Mouse (Mus musculus) hindbrain, postnatal 0 days (tissue): ENCODE data around the gene Col9a2. TPM values are rescaled to one million over a fixed set of nuclear protein-coding genes. Genes with fewer than 3 reads are reported as not detected.

Experiments
- ATAC-seq: fragments of 200-750 bp; cut with Nextera tagmentation; 2 replicates; pipeline ENCODE4 v1.8.0; 2017; ENCODE audit warnings: mild to moderate bottlenecking, moderate TSS enrichment, moderate library complexity
- DNase-seq: peaks from one replicate; pipeline ENCODE4 v3.0.0-alpha.2; 2015; ENCODE audit warnings: low spot score
- H3K27ac ChIP-seq: fragments of 300-500 bp; sonication (generic); 2 replicates; pipeline ENCODE4 v1.5.1; 2014; ENCODE audit warnings: mild to moderate bottlenecking
- H3K27me3 ChIP-seq: fragments of 300-500 bp; sonication (generic); 2 replicates; pipeline ENCODE4 v1.6.1; 2014; ENCODE audit warnings: low read length, mixed read lengths; ENCODE audit not compliant: insufficient read depth
- H3K36me3 ChIP-seq: fragments of 300-500 bp; sonication (generic); 2 replicates; pipeline ENCODE4 v1.6.1; 2014; ENCODE audit warnings: low read length, mixed read lengths; ENCODE audit not compliant: insufficient read depth
- H3K4me1 ChIP-seq: fragments of 300-500 bp; sonication (generic); 2 replicates; pipeline ENCODE4 v1.6.1; 2014; ENCODE audit warnings: antibody characterized with exemption, low read length, mixed read lengths; ENCODE audit not compliant: insufficient read depth
- H3K4me2 ChIP-seq: fragments of 300-500 bp; sonication (generic); 2 replicates; pipeline ENCODE4 v1.6.1; 2014; ENCODE audit warnings: low read depth, mild to moderate bottlenecking, low read length, moderate library complexity, mixed read lengths
- H3K4me3 ChIP-seq: fragments of 300-500 bp; sonication (generic); 2 replicates; pipeline ENCODE4 v1.5.1; 2014; ENCODE audit warnings: low read length
- H3K9ac ChIP-seq: fragments of 300-500 bp; sonication (generic); replicated peaks from 2 replicates; pipeline ENCODE4 v1.6.1; 2014; ENCODE audit warnings: mild to moderate bottlenecking, low read length, moderate library complexity, mixed read lengths
- H3K9me3 ChIP-seq: fragments of 300-500 bp; sonication (generic); 2 replicates; pipeline ENCODE4 v1.6.1; 2016; ENCODE audit warnings: low read length, mixed read lengths
- CTCF ChIP-seq: IDR thresholded peaks from 2 replicates; pipeline ENCODE4 v1.5.1; 2016; ENCODE audit warnings: antibody characterized with exemption, control low read depth, low read depth
- WGBS: fragments of 180-500 bp; shearing (Covaris S2); extraction: QIAGEN DNeasy Blood & Tissue Kit; methylation state at CpG from one replicate; pipeline ENCODE4 v1.1.7; 2014; 5-methylcytosine and 5-hydroxymethylcytosine counted together
- polyA plus RNA-seq: library from polyadenylated mRNA; unstranded; fragments of >200 nt; fragmentation: Nextera tagmentation; extraction: Ambion mirVana; gene quantifications from 2 replicates; pipeline ENCODE4 v1.2.1, GENCODE M21; 2015
- total RNA-seq: library from RNA; depleted of rRNA; stranded (reverse); fragments of >200 nt; gene quantifications from 2 replicates; pipeline ENCODE4 v1.2.3, GENCODE M21; 2014

Col9a2 gene
- total and polyA plus RNA-seq, 2 experiments from 2014 or later = 23.8 to 39.8 TPM

GRCm38 (mm10) chr4:121020040-121020790 lies 19.0 kb upstream of the Col9a2 start:
- Histone ChIP-seq H3K9me3 (no peaks in the 10 kb centered on the region), H3K9ac (no peak overlapping the region), H3K4me3 (no peak overlapping the region), H3K27ac (no peak overlapping the region), H3K4me2 (no peak overlapping the region), H3K36me3 (no peaks in the 10 kb centered on the region), H3K27me3 (no peaks in the 10 kb centered on the region), H3K4me1 (peaks cover 9% of the 10 kb centered on the region; the same call in 1 of the 2 replicates)
- DNase-seq = no peak
- ATAC-seq = no peak
- WGBS = 61% methylated on average over 10 of the region's 10 CpGs
- no peak for TF ChIP-seq CTCF

- TF ChIP-seq CTCF = no peak
- no peak overlapping the region for H3K4me3 ChIP-seq
- ATAC-seq (no peak), DNase-seq (no peak)
- no peaks in the 10 kb centered on the region for H3K27me3 ChIP-seq
- no peak overlapping the region for H3K27ac ChIP-seq
- no peaks in the 10 kb centered on the region for H3K9me3 ChIP-seq
- no peaks in the 10 kb centered on the region for H3K4me1 ChIP-seq
- no peak overlapping the region for H3K9ac ChIP-seq
- H3K4me2 ChIP-seq = no peak overlapping the region
- H3K36me3 ChIP-seq = no peaks in the 10 kb centered on the region
Measured at GRCm38 (mm10) chr4:121021911-121022310, 17.3 kb upstream of the Col9a2 start.

GRCm38 (mm10) chr4:121023464-121023863 lies 15.7 kb upstream of the Col9a2 start:
- Histone ChIP-seq H3K36me3 (no peaks in the 10 kb centered on the region), H3K9ac (no peak overlapping the region), H3K27ac (no peak overlapping the region), H3K4me1 (no peaks in the 10 kb centered on the region), H3K4me3 (no peak overlapping the region), H3K27me3 (no peaks in the 10 kb centered on the region), H3K9me3 (no peaks in the 10 kb centered on the region), H3K4me2 (no peak overlapping the region)
- DNase-seq = no peak
- no peak for TF ChIP-seq CTCF
- WGBS = 86% methylated on average over 7 of the region's 7 CpGs
- no peak for ATAC-seq

- Histone ChIP-seq H3K27ac (no peak overlapping the region), H3K4me3 (no peak overlapping the region), H3K27me3 (no peaks in the 10 kb centered on the region), H3K36me3 (no peaks in the 10 kb centered on the region), H3K4me2 (no peak overlapping the region), H3K9me3 (no peaks in the 10 kb centered on the region), H3K9ac (no peak overlapping the region), H3K4me1 (no peaks in the 10 kb centered on the region)
- TF ChIP-seq CTCF = no peak
- ATAC-seq (no peak), DNase-seq (no peak)
- WGBS = 76% methylated on average over 2 of the region's 2 CpGs
Measured at GRCm38 (mm10) chr4:121023941-121024340, 15.2 kb upstream of the Col9a2 start.

DNA sequence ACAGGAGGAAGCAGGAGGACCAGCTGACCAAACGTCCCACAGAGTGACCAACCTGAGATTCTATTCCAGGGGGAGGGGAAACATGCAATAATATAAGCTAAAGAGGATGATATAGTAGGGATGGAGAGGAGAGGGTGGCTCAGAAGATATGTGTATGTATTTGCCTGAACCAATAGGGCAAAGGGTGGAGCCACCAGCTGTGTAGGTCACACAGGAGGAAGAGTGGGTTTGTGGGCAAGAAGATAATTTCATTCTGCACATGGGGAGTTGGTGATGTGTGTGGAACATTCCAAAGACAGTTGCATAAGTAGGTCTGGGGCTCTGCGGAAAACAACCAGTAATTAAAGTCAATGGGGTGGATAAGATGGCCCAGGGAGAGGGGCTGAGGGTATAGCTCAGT lies 13.5 kb upstream of the Col9a2 start:
- Histone ChIP-seq H3K36me3 (no peaks in the 10 kb centered on the region), H3K9ac (no peak overlapping the region), H3K4me2 (no peak overlapping the region), H3K27me3 (no peaks in the 10 kb centered on the region), H3K27ac (no peak overlapping the region), H3K4me1 (no peaks in the 10 kb centered on the region), H3K9me3 (no peaks in the 10 kb centered on the region), H3K4me3 (no peak overlapping the region)
- TF ChIP-seq CTCF = no peak
- no peak for ATAC-seq
- 79% methylated on average over 2 of the region's 2 CpGs for WGBS
- DNase-seq = no peak

- Histone ChIP-seq H3K36me3 (no peaks in the 10 kb centered on the region), H3K9ac (no peak overlapping the region), H3K9me3 (no peaks in the 10 kb centered on the region), H3K27me3 (no peaks in the 10 kb centered on the region), H3K4me2 (no peak overlapping the region), H3K4me1 (no peaks in the 10 kb centered on the region), H3K27ac (no peak overlapping the region), H3K4me3 (no peak overlapping the region)
- ATAC-seq (no peak), DNase-seq (no peak)
- TF ChIP-seq CTCF = no peak
- 78% methylated on average over 1 of the region's 1 CpGs for WGBS
Measured at GRCm38 (mm10) chr4:121028146-121028545, 11.0 kb upstream of the Col9a2 start.

DNA sequence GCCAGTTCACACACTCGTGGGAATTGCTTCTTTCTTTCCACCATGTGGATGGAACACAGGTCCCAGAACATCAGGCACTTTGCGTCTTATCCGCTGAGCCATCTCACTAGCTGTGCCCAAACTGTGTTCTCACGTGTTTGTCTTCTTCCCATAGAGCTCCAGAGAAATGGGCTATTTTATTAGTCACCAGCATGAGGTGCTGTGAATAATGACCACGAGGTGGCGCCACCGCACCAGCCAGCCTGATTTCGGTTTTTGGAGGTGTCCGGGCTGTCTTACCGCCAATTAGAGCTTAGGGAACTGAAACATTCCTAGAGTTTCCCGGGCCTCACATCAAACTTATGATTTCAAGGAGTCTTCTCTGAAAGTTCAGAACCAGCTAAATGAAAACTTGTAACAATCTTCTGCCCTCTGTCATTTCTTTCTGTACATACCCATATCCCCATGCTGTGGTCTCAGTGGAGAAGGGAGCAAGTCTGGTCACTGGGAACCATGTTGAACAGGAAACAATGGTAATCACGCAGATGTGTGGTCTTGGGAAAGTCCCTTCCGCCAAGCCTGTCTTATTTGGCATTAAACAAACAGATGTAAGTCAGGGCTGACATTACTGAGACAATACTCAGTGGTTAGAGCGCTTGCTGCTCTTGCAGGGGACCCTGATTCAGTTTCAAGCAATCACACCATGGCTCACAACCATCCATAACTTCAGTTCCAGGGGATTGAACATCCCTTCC lies 10.4 kb upstream of the Col9a2 start:
- Histone ChIP-seq H3K4me2 (no peak overlapping the region), H3K9me3 (no peaks in the 10 kb centered on the region), H3K9ac (no peak overlapping the region), H3K4me3 (no peak overlapping the region), H3K27me3 (no peaks in the 10 kb centered on the region), H3K4me1 (no peaks in the 10 kb centered on the region), H3K36me3 (no peaks in the 10 kb centered on the region), H3K27ac (no peak overlapping the region)
- TF ChIP-seq CTCF = peak; percentile 91
- 0 out of 2 replicates have a peak, but pooled peaks have one; percentile 39 for ATAC-seq
- peak; percentile 75 for DNase-seq
- 26% methylated on average over 14 of the region's 14 CpGs for WGBS
